Mouse (Mus musculus) hematopoietic multipotent progenitor cell, adult 10-12 weeks (in vitro differentiated cells): ENCODE measurements around the gene Cyp2c69. TPM values are rescaled to one million over a fixed set of nuclear protein-coding genes. Genes with fewer than 3 reads are reported as not detected.

Experiments used
- polyA plus RNA-seq: library from polyadenylated mRNA; stranded (reverse); fragments of >175 nt; gene quantifications from 2 replicates; pipeline ENCODE4 v1.2.3, GENCODE M21; 2012; ENCODE audit warnings: low replicate concordance

Gene Cyp2c69
- polyA plus RNA-seq: not detected in 2 replicates

GRCm38 (mm10) chr19:39886699-39887098 lies at the start of gene Cyp2c69:
Gene Cyp2c69, minus strand, starts transcription at chr19:39886799.

GRCm38 (mm10) chr19:39812714-39813113 lies 73.9 kb downstream of the Cyp2c69 start, which contains the start of gene Cyp2c40:
Gene Cyp2c40, minus strand, starts transcription at chr19:39812814.

Other genes starting within 250 kb of the Cyp2c69 start
- not detected in 2 replicates for gene Cyp2c67, start 237.7 kb downstream of the Cyp2c69 start, polyA plus RNA-seq
- not detected in 2 replicates for gene Cyp2c68, start 145.7 kb downstream of the Cyp2c69 start, polyA plus RNA-seq
- not detected in 2 replicates for gene Cyp2c40, start 74.0 kb downstream of the Cyp2c69 start, polyA plus RNA-seq
- gene Cyp2c37, start 105.6 kb upstream of the Cyp2c69 start, polyA plus RNA-seq: not detected in 2 replicates
- gene Cyp2c54, start 187.0 kb upstream of the Cyp2c69 start, polyA plus RNA-seq: not detected in 2 replicates
- not detected in 2 replicates for gene Cyp2c50, start 202.9 kb upstream of the Cyp2c69 start, polyA plus RNA-seq